Mouse (Mus musculus): Measurements from ENCODE around the gene Mrpl14.

- TF ChIP-seq CTCF (IDR thresholded peaks at IDR 0.05; ENCODE audit: low read depth) (peak; percentile 86), EP300 (optimal IDR thresholded peaks at IDR 0.05) (no peak)
These were observed 8.0 kb upstream of the Mrpl14 start for GRCm38 (mm10) chr17:45678106-45678505.
